Mouse (Mus musculus) stomach, postnatal 0 days (tissue): ENCODE measurements around the gene Gfpt2. TPM values are rescaled to one million over a fixed set of nuclear protein-coding genes. Genes with fewer than 3 reads are reported as not detected.

ENCODE experiments used
- ATAC-seq: fragments of 200-750 bp; cut with Nextera tagmentation; 2 replicates; pipeline ENCODE4 v1.8.0; 2017; ENCODE audit not compliant: low FRiP score, low TSS enrichment
- DNase-seq: peaks from one replicate; pipeline ENCODE4 v3.0.0-alpha.2; 2016; ENCODE audit warnings: low spot score
- H3K27ac ChIP-seq: fragments of 300-500 bp; sonication (generic); replicated peaks from 2 replicates; pipeline ENCODE4 v1.5.1; 2014; ENCODE audit warnings: mild to moderate bottlenecking, control low read depth
- H3K27me3 ChIP-seq: fragments of 300-500 bp; sonication (generic); 2 replicates; pipeline ENCODE4 v1.6.1; 2014; ENCODE audit warnings: low read length; ENCODE audit not compliant: control insufficient read depth, insufficient read depth
- H3K36me3 ChIP-seq: fragments of 300-500 bp; sonication (generic); 2 replicates; pipeline ENCODE4 v1.6.1; 2014; ENCODE audit warnings: low read length, mixed read lengths; ENCODE audit not compliant: control insufficient read depth, insufficient read depth
- H3K4me1 ChIP-seq: fragments of 300-500 bp; sonication (generic); replicated peaks from 2 replicates; pipeline ENCODE4 v1.6.1; 2014; ENCODE audit warnings: antibody characterized with exemption; ENCODE audit not compliant: control insufficient read depth, insufficient read depth
- H3K4me2 ChIP-seq: fragments of 300-500 bp; sonication (generic); replicated peaks from 2 replicates; pipeline ENCODE4 v1.6.1; 2014; ENCODE audit warnings: low read depth, mild to moderate bottlenecking, control low read depth, moderate library complexity
- H3K4me3 ChIP-seq: fragments of 300-500 bp; sonication (generic); 2 replicates; pipeline ENCODE4 v1.5.1; 2014; ENCODE audit warnings: low read depth, low read length, control low read depth
- H3K9ac ChIP-seq: fragments of 300-500 bp; sonication (generic); 2 replicates; pipeline ENCODE4 v1.6.1; 2014; ENCODE audit warnings: mild to moderate bottlenecking, low read length, control low read depth, mixed read lengths
- H3K9me3 ChIP-seq: fragments of 300-500 bp; sonication (generic); 2 replicates; pipeline ENCODE4 v1.6.1; 2016; ENCODE audit warnings: low read length; ENCODE audit not compliant: control insufficient read depth
- CTCF ChIP-seq: IDR thresholded peaks from 2 replicates; pipeline ENCODE4 v1.5.1; 2016; ENCODE audit warnings: antibody characterized with exemption, low read depth, mild to moderate bottlenecking, moderate library complexity
- EP300 ChIP-seq: optimal IDR thresholded peaks from 2 replicates; pipeline ENCODE3; 2016; ENCODE audit warnings: antibody characterized with exemption
- WGBS: fragments of 180-500 bp; shearing (Covaris S2); extraction: QIAGEN DNeasy Blood & Tissue Kit; methylation state at CpG from one replicate; pipeline ENCODE4 v1.1.7; 2014; 5-methylcytosine and 5-hydroxymethylcytosine counted together
- polyA plus RNA-seq: library from polyadenylated mRNA; unstranded; fragments of >200 nt; fragmentation: Nextera tagmentation; extraction: Ambion mirVana; gene quantifications from 2 replicates; pipeline ENCODE4 v1.2.1, GENCODE M21; 2015

The Gfpt2 gene
- polyA plus RNA-seq, 1 experiment from 2014 or later: 2.8 TPM

GRCm38 (mm10) chr11:49781833-49782399, 12.1 kb upstream of the Gfpt2 start:
- Histone ChIP-seq H3K27me3 (no peaks in the 10 kb centered on the region), H3K9me3 (no peaks in the 10 kb centered on the region), H3K27ac (no peak overlapping the region), H3K36me3 (no peaks in the 10 kb centered on the region), H3K4me2 (no peak overlapping the region), H3K4me1 (no peaks in the 10 kb centered on the region), H3K9ac (no peak overlapping the region), H3K4me3 (no peak overlapping the region)
- ATAC-seq (no peak), DNase-seq (no peak)
- WGBS: 36% methylated on average over 6 of the region's 6 CpGs
- TF ChIP-seq EP300 (no peak), CTCF (no peak)

- DNase-seq (no peak), ATAC-seq (no peak; the same call in 1 of the 2 replicates)
- Histone ChIP-seq H3K9me3 (no peaks in the 10 kb centered on the region), H3K4me2 (no peak overlapping the region), H3K9ac (no peak overlapping the region), H3K36me3 (no peaks in the 10 kb centered on the region), H3K27me3 (no peaks in the 10 kb centered on the region), H3K4me3 (no peak overlapping the region), H3K27ac (no peak overlapping the region), H3K4me1 (0 out of 2 replicates have a peak, but pooled peaks cover 2% of the 10 kb centered on the region)
- TF ChIP-seq CTCF: no peak
- TF ChIP-seq EP300: no peak
- 13% methylated on average over 14 of the region's 14 CpGs for WGBS
These were observed 847 bp upstream of the Gfpt2 start for GRCm38 (mm10) chr11:49793131-49793530.

DNA sequence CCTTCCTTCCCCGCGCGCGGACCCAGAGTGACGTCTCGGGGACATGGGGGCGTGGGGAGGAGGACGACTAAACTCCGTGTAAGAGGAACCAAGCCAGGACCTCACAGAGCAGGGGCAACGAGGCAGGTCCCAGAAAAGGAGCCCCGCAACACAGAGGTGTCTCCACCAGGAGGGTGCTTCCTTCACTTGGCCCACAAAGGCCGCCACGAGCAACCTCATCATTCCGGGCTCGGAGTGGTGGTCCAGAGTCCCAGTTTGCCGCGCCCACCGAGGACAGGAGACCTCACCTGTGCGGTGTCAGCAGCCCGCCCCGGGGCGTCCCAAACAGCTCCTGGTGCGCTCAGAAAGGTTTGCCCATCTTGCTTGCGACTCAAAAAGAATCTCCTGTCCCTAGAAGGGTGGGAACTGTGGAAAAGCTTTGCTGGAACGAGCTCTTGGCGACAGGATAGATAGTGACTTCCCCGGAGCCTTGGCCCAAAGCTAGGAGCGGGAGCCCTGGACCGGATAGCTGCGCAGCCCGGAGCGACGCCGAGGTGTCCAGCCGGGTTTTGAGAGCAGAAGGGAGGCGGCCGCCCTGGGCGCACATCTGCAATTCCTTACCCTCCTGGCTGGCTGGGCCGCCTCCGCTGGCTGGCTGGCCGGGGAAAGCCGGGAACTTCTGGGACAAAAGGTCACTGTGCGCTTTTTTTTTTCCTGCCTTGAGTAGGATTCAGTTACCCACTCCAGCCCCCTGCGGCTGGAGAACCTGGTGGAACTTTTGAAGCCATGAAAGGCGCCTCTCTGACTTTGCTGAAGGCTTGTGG, 565 bp downstream of the Gfpt2 start:
- TF ChIP-seq CTCF: 0 out of 2 replicates have a peak, but pooled peaks have one; percentile 0
- no peak for TF ChIP-seq EP300
- H3K4me1 ChIP-seq: 0 out of 2 replicates have a peak, but pooled peaks cover 2% of the 10 kb centered on the region
- H3K27ac ChIP-seq: no peak overlapping the region
- peak overlapping the region; percentile 55 for H3K4me3 ChIP-seq
- no peaks in the 10 kb centered on the region for H3K9me3 ChIP-seq
- H3K4me2 ChIP-seq: peak overlapping the region; percentile 77
- DNase-seq: peak; percentile 31
- H3K36me3 ChIP-seq: no peaks in the 10 kb centered on the region
- H3K27me3 ChIP-seq: no peaks in the 10 kb centered on the region
- peak; percentile 63 for ATAC-seq
- peak overlapping the region; percentile 64 for H3K9ac ChIP-seq
- WGBS: 2% methylated on average over 45 of the region's 45 CpGs

GRCm38 (mm10) chr11:49798931-49799330, 5.0 kb downstream of the Gfpt2 start:
- H3K36me3 ChIP-seq: no peaks in the 10 kb centered on the region
- TF ChIP-seq EP300: no peak
- no peak for TF ChIP-seq CTCF
- DNase-seq: no peak
- no peaks in the 10 kb centered on the region for H3K9me3 ChIP-seq
- WGBS: 89% methylated on average over 6 of the region's 6 CpGs
- no peak for ATAC-seq
- H3K9ac ChIP-seq: no peak overlapping the region
- no peak overlapping the region for H3K4me2 ChIP-seq
- no peaks in the 10 kb centered on the region for H3K27me3 ChIP-seq
- no peaks in the 10 kb centered on the region for H3K4me1 ChIP-seq
- H3K27ac ChIP-seq: no peak overlapping the region
- no peak overlapping the region for H3K4me3 ChIP-seq

DNA sequence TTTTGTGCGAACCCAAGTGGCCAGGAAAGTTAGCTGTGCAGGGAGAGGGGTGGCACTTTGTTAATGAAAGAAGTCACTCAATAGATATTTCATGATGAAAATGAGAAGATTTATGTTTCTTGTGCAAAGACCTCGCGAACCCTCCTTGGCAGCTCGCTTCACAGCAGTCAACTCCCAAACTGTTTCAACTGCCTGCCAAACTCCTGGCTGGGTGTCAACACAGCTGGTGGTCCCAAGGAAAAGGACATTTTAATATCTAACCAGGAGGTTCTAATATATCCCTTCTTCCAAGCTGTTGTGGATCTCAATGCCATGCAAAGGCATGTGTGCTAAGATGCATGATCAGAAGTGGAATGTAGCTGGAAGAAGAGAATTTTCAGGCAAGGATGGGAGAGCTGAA, 7.5 kb downstream of the Gfpt2 start:
- no peak overlapping the region for H3K4me3 ChIP-seq
- H3K27ac ChIP-seq: no peak overlapping the region
- no peaks in the 10 kb centered on the region for H3K4me1 ChIP-seq
- TF ChIP-seq EP300: no peak
- no peak for TF ChIP-seq CTCF
- H3K36me3 ChIP-seq: no peaks in the 10 kb centered on the region
- no peaks in the 10 kb centered on the region for H3K9me3 ChIP-seq
- no peaks in the 10 kb centered on the region for H3K27me3 ChIP-seq
- no peak overlapping the region for H3K9ac ChIP-seq
- 41% methylated on average over 4 of the region's 4 CpGs for WGBS
- ATAC-seq: no peak
- H3K4me2 ChIP-seq: no peak overlapping the region
- no peak for DNase-seq

GRCm38 (mm10) chr11:49803801-49804200, 9.8 kb downstream of the Gfpt2 start:
- no peak for DNase-seq
- 96% methylated on average over 4 of the region's 4 CpGs for WGBS

More at GRCm38 (mm10) chr11:49803801-49804200, 9.8 kb downstream of the Gfpt2 start:
- no peak overlapping the region for H3K9ac ChIP-seq
- no peak overlapping the region for H3K4me3 ChIP-seq
- no peak overlapping the region for H3K4me2 ChIP-seq
- no peak for TF ChIP-seq CTCF
- no peaks in the 10 kb centered on the region for H3K4me1 ChIP-seq
- ATAC-seq: no peak
- H3K9me3 ChIP-seq: no peaks in the 10 kb centered on the region
- no peak overlapping the region for H3K27ac ChIP-seq
- no peaks in the 10 kb centered on the region for H3K27me3 ChIP-seq
- no peaks in the 10 kb centered on the region for H3K36me3 ChIP-seq
